Mouse (Mus musculus): ENCODE data around the gene E4f1. TPM values are rescaled to one million over a fixed set of nuclear protein-coding genes. Genes with fewer than 3 reads are reported as not detected.
A peak's percentile ranks its signal among the peaks of the same experiment; 100 is the strongest.
"Not testable (repeated sequence)": the region's sequence is repeated elsewhere in the genome, so short reads cannot be mapped to it uniquely, and the experiment has no call there.

E4f1 gene
- total RNA-seq, 4 experiments from 2014 or later = 13.6 to 14.6 (median 14.2) TPM

DNA sequence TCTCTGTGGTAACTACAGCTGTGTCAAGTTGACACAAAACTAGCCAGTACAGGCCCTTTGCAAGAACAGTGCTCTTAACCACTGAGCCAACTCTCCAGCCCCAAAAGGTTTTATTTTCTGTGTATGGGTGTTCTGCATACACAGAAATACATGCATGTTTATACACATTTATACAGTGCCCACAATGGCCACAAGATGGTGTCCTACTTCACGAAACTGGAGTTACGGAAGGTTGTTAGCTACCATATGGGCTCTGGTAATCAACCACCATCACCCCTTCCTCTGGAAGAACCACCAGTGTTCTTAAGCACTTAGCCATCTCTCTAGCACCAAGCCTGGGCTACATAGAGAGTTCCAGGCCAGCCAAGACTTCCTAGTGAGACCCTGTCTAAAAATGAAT lies 8.5 kb downstream of the E4f1 start:
- no peak for DNase-seq (ENCODE audit: low spot score in 2 of 2)

DNA sequence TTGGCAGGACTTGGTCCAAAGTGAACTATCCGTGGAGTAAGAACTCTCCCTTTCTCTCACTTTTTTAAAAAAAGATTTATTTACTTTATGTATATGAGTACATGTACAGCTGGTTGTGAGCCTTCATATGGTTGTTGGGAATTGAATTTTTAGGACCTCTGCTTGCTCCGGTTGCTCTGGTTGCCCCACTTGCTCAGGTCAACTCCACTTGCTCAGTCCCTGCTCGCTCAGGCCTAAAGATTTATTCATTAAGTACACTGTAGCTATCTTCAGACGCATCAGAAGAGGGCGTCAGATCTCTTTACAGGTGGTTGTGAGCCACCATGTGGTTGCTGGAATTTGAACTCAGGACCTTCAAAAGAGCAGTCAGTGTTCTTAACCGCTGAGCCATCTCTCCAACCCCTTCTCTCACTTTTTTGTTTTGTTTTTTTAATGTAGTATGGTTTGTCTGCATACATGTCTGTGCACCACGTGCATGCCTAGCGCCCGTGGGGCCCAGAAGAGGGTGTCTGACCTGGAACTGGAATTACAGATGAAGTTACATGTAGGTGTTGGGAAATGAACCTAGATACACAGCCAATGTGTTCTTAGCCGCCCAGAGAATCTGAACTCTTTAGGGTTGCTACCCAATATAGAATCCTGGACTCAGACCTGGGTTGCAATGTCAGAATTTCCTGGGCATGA lies 14.4 kb downstream of the E4f1 start:
- not testable (repeated sequence) for DNase-seq (ENCODE audit: low spot score in 2 of 2)

DNA sequence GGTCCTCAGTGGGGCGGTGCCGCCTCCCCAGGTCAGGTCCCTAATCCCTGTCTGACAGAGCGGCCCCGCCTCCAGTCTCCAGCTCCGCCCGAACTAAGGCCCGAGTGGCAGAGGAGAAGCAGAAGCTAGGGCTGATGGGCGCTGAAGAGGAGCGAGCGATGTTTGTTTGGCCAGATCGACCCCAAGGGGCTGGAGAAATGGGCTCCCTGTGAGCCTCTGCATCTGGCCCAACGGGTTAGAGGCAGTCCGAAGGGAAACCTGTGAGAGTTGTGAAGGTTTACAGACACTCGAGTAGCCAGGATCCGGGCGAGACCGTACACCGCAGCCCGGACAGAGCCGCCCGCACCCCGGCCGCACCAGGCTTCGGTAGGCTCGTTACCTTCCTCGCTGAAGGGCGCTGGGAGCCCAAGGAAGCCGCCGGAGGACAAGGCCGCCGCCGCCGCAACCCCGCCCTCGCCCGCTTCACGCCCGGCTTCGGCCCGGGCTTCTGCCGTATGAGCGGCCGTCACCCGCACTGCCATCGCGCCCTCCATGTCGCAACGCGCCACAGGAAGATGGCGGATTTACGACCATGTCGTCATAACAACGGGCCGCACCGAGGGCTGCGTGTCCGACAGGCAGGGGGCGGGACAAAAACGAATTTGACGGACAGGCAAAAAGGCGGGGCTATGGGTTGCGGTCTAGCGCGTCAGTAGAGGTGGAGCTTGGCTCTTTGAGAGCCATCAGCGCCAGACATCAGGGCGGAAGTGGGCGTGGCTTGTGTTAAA lies 15.2 kb downstream of the E4f1 start:
- peak; percentile 97 to 99 for DNase-seq (ENCODE audit: low spot score in 2 of 2)

DNA sequence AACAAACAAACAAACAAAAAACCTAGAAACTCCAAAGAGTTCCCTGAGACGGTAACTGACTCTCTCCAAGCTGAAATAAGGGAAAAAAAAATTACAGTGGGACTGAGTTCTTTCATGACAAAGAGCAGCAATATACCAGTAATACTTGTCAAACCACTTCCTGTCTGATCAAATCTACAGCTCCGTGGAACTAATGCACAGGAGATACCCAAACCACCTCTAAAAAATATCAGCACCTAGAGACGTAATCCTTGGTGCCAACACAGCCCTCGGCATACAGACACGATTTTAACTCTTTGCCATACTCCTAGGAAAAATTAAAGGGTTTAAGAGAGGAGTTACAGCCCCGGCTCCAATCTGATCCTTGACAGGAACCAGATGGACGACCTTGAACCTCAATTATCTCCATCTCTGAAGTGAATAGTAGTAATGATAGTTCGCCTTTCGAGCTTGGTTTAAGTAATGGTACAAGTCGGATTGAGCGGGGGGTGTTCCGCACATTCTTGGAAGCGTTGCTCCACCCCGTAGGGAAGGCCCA lies 15.8 kb downstream of the E4f1 start:
- DNase-seq (ENCODE audit: low spot score in 2 of 2) = no peak

DNA sequence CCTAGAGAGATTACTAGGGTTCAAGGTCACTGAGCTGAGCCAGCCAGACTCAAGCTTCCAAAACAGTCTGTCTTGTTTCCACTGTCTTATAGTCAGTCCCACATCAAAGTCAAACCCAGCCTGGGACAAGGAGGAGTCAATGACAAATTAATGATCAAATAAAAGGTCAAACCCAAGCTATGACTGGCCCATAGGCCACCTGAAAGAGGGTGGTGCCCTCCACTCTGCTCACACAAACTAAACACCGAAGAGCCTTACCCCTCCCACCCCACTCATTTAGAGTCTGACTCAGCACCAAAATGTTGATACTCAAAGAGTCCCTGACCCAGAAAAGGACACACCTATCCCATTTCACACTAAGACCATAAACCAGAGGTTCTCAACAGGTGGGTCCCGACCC lies 16.7 kb downstream of the E4f1 start:
- no peak for DNase-seq (ENCODE audit: low spot score in 2 of 2)

DNA sequence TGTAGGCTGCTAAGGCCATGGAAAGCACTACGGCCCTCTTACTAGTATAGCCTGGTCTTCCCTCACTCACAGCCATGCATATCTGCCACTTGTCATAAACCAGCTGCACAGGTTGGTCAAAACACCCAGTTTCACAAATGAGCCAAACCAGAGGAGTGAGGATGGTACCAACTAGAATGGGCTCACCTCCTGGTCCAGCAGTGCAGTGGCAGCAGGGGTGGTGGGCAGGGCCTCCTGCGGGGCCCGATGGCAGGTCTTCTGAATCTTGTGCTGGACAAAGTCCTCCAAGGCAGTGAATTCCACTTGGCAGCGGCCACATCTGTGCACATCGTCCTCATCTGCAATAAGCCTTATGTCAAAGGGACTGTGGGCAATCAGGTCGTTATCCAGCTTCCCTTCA lies 18.9 kb downstream of the E4f1 start:
- no peak for DNase-seq (ENCODE audit: low spot score in 2 of 2)

DNA sequence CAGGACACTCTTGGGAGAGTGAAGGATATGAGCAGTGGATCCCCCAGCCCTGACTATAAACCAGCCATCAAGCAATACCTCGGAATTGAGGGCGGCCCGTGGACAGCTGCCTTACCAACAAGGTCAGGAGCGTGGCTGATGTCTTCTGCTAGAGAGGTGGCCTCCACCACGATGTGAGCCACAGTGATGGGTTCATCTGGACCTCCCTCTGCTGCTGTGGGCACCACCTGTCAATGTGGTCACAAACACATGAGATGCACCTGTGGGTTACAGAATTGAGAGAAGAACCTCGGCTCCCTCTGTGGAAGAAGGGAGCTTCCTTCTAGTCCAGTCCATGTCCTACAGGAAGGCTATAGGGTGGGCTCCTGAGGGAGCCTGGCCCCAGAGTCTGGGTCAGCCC lies 20.6 kb downstream of the E4f1 start:
- DNase-seq (ENCODE audit: low spot score in 2 of 2) = no peak

DNA sequence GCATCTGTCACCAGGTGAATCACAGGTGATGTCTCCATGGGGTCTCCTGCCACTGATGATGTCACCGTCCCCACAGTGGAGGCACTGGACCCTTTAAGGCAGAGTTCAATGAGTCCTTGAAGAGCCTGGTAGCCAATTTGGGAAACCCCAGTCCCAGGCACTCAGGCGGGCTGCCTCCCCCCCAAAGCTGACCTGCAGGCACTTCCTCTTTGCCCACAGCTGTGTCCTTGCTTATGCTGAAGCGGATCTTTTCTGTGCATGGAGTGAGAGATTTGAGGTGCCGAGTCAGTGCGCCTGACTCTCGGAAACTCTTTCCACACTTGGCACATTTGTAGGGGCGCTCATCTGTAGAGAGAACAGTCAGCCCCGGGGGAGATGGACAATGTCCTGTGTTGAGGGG lies 23.5 kb downstream of the E4f1 start:
- DNase-seq (ENCODE audit: low spot score in 2 of 2) = no peak

DNA sequence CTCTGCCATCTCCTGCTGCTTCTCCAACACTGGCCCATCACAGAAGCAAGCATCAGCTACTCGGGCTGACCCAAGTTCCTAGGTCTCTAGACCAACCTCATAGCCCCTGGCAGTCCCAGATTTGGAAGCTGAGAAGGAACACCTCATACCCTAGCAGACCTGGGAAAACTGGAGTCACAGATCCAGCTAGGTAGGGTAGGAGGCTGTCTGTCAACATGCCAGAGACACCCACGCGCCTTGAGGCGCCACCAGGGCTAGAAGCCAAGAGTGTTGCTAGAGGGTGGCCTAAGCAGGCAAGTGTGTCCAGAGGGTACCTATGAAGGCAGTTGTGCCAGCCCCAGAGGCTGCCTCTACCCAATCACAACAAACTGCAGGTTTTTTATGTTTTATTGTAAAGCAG lies 26.7 kb downstream of the E4f1 start:
- DNase-seq (ENCODE audit: low spot score in 2 of 2) = no peak

DNA sequence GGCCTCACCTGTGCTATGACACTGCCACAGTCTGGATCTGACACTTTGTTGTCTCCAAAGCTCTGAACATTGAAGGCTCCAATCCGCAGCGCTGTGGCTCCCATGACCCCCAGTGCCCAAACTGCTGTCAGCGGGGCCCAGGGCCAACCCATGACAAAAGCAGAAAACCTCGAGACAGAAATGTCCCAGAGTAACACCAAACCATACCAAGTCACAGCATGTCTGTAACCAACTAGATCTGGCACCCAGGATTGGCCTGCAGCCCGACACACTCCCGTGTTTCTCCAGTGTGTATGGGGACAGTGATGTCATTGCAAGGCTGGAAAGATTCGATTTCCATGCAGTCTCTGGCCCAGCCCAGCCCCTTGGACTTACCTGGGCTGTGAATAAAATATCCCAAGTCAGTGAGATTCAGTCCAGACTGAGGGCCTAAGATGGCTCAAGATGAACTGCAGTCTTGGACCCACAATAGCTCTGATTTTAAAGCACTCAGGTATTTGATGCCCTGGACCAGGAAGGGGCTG lies 27.4 kb downstream of the E4f1 start, which contains the start of gene Dnase1l2:
Dnase1l2 (minus strand) TSS at position 474 of the 524 bp plus-strand sequence.
- no peak for DNase-seq (ENCODE audit: low spot score in 2 of 2)

DNA sequence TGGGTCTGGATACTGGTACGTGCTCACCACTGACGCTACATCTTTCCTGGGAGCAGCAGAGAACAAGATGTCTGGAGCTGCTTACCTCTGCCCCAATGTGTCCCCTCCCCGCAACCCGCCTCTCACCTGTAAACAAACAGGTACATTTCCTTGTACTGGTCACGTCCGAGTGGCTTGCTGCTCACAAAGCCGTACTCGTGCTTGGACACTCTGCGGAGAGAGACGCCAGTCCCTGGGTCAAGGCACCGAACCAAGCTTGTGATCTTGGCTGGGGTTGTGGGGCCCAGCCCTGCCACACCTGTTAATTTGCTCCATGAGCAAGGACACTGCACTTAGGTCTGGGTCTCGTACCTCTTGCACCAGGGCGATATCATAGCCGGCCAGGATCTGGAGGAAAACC lies 28.0 kb downstream of the E4f1 start:
- no peak for DNase-seq (ENCODE audit: low spot score in 2 of 2)

DNA sequence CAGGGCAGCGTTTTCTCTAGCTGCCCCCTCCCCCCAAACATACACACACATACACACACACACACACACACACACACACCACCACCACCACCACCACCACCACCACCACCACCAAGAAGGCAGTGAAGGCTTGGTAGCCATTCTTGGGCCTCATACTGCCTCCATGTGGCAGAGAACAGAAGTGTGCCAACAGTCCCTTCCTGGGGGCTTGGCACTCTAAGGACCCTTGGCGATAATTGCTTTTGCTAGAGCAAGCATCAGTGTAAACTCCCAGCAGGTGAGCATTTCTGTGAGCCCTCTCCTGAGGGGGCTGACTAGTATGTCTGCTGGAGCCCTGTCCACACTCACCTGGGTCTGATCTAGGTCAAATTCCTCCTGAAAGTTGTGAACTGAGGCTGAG lies 29.0 kb downstream of the E4f1 start:
- DNase-seq (ENCODE audit: low spot score in 2 of 2) = no peak

DNA sequence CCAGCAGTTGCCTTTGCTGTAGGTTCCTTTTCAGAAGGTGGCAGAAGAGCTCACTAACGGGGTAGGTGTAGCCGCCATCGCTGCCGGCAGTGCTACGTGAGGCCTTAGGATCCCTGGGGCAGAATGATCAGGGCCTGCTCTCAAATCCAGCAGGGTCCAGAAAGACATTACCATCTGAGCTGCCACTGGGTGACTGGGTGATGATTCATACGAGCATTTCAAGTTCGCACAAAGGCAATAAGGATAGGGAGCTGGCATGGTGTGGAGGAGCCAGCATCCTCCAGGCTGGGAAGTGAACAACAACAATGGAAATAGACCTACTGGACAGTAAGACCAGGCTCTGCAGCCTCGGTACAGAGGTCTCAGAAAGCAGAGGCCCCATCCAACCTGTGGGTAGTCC lies 29.7 kb downstream of the E4f1 start:
- DNase-seq (ENCODE audit: low spot score in 2 of 2) = no peak

DNA sequence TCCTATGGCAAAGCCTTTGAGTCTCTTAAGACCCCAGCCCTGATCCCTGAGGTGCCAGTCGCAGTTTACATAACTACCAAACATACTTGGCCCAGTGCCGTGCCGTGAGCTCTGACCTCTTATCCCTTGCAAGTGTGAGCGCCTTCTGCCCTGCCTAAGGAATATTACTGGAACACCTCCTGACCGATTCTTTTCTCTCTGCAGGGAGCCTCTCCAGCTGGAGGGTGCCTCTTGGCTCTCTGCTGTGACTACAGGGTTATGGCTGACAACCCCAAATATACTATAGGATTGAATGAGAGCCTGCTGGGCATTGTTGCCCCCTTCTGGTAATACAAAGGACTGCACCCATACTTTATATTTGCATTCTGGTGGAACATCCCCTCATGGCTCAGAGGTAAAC lies 33.1 kb downstream of the E4f1 start:
- no peak for DNase-seq (ENCODE audit: low spot score in 2 of 2)

DNA sequence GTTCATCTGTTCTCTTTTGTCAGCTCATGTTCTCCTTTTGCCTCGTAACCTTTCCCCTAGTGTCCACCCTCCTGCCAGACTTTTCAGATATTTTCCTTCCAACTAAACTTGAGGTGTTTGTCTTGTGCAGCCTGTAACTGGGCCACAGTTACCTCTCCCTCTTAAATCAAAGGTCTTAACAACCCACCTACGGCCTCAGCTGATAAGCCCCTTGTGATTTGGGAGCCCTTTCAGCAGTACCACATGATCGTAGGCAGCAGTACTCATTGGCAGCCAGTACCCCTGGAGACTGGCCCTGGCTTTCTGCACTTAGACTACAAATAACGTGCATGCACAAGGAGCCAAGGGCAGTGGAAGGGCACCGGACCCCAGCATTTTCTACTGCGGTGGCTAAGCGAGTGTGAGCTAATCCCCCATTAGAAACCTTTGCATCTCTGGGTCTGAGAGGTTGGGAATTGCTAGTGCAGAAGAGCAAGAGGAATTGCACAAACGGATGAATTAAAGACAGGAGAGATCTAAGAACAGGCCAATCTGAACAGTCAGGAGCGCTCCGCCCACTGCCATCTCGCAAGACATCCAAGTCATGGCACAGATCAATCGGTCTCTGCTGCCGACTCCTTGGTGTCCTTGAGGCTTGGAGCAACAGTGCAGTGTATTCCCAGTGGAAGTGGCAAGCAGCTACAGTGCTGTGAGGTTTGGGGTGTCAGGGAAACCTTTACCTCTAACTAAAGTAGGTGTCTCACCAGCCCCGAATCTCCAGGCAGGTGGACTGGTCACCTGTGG lies 40.7 kb downstream of the E4f1 start:
- DNase-seq (ENCODE audit: low spot score in 2 of 2) = peak; percentile 43 to 52

DNA sequence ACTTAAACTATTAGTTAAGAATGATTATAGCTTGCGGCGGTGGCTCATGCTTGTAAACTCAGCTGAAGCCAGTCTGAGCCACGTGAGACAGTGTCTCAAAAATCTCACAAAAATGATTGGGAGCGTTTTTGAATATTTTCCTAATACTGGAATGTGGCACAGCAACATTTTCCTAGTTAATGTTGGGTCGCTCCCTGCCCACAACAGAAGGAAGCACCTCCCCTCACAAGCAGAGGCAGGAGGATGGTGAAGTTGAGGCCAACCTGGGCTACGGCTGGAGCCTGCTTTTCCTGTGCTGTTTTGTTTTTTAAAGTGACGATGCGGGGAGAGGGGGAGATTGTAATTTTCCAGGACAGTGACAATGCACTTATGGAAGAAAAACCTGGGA lies 42.9 kb downstream of the E4f1 start:
- DNase-seq (ENCODE audit: low spot score in 2 of 2) = no peak

DNA sequence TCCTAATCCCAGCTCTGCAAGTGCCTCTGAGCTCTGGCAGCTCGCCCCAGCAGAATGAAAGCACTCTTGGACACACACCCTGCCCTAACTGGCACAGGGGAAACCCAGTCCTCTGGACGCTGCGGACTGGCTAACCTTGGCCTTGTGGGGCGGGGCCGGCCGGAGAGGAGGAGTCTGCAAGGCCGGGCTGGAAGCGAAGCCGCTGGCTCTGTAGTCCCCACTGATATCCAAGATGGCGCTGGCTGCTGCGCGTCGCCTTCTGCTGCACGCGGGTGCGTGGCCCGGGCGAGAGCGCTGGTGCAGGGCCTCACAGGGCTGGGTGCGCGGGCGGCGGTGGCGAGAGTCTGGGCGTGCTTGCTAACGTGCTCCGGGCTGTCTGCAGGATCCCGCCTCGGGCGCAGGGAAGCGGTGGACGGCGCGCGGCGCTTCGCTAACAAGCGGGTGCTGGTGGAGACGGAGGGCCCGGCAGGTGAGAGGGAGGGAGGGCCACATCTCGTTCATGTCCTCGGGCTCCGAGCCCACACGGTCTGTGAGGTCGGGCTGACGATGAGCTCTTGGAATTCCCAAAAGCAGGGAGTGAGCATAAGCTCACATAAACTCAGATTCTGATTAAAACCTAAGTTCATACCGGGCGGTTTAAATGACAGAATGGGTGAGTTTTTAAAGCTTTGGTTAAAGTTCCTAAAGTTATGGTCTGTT lies 43.5 kb downstream of the E4f1 start, which contains the start of gene Eci1:
Eci1 (plus strand) TSS at position 171 of the 699 bp plus-strand sequence.
- DNase-seq (ENCODE audit: low spot score in 2 of 2) = peak; percentile 95 to 97

DNA sequence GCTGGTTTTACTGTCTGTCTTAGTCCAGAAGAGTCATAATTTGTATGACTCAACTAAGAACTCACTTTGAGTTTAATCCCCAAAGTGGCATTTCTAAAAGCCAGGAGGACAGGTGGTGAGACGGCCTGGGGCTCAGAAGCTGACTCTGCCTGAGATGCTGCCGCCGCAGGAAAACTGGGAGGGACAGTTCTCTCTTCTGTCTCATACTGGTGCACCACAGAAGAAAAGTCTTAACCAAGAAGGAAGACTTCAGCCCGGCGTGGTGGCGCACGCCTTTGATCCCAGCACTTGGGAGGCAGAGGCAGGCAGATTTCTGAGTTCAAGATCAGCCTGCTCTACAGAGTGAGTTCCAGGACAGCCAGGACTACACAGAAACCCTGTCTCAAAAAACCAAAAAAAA lies 44.2 kb downstream of the E4f1 start:
- no peak for DNase-seq (ENCODE audit: low spot score in 2 of 2)

DNA sequence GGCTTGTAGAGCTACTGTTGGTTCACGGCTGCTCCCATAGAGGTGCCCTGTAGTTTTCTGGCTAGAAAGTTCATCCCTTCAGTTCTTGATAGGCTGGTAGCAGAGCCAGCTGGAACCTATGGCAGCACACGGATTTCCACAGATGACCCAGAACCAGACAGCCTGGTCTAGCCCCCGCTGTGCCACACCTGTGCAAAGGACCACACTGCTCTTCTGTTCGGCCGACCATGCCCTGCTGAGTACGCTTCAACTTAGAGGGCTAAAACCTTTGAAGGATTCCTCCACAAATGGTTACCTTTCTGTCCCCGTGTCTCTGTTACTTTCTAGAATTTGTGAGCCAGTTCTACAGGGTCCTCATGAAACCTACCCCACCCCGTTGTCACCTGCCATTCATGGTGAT lies 44.8 kb downstream of the E4f1 start:
- DNase-seq (ENCODE audit: low spot score in 2 of 2) = not testable (repeated sequence)

DNA sequence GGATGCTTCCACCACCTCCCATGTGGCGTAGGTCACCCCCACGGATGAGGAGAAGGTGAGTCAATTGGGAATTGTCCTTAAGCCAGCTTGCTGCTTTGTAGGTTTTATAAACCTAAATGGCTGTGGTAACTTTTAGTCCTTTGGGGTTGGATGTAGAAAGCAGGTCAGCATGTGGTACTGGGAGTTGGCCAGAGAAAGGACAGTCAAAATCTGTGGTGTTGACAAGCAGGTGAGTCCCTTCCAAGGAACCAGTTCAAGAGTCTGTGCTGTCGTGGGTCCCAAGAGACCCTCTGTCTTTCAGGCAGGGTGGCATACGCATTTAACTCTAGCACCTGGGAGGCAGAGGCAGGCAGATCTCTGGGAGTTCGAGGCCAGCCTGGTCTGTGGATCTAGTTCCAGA lies 45.6 kb downstream of the E4f1 start:
- DNase-seq (ENCODE audit: low spot score in 2 of 2) = no peak

DNA sequence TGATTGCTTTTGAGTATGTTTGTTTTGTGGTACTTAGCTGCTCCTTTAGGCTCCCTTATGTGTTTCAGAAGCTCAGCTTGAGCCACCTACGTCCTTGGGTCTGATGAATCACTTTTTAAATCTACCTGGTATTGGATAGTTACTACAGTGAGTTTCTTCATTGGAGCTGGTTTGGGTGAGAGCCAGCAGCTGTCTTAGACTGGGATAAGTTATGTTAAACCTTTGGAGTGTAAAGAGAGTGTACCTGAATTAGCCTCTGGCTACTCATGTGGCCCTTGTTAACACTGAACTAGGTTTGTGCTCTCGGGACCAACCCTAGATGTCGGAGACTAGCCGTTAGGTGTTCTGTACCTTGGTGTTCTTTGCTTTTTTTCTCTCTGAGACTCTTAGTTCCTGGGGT lies 47.0 kb downstream of the E4f1 start:
- no peak for DNase-seq (ENCODE audit: low spot score in 2 of 2)

All from gastrocnemius, adult 8-10 months (tissue).